Mouse (Mus musculus): ENCODE measurements around the gene Trnt1.

DNA sequence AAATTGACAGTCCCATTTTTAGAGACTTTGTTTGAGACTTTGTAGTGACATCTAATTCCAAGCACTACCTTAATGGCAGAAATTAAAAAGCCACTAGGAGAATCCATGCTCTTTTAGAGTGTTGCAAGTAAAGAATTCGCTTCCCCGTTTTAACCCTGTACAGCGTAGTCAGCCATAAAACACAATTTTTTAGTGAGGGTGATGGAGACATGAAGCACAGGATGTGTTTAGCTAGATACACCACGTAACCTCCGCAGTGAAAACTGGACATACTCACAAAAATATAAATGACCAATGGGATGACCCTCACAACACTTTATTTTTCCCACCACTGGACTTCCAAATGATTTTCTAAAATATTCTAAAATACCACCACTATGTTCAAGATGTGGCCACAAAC, 21.7 kb upstream of the Trnt1 start:
- TF ChIP-seq CTCF (conservative IDR thresholded peaks at IDR 0.05; ENCODE audit: low read length) (no peak), NANOG (IDR thresholded peaks at IDR 0.05; ENCODE audit: borderline replicate concordance, low read length) (no peak), POU5F1 (IDR thresholded peaks at IDR 0.05; ENCODE audit: borderline replicate concordance, low read length) (no peak)

All from E14TG2a.4 (cell line).